Mouse (Mus musculus) forelimb bud, embryonic 11.5 days (tissue): ENCODE measurements at regions not wholly inside any gene's neighbourhood (a gene's known extent, or its start where the extent isn't known, plus 50 kb on each side); places are given as distances from the start of the nearest gene placed in this dataset.
A peak's percentile ranks its signal among the peaks of the same experiment; 100 is the strongest.

Experiments used
- DNase-seq: peaks from one replicate; pipeline ENCODE4 v3.0.0-alpha.2; 2012; ENCODE audit warnings: low read depth, low spot score

- DNase-seq, result peak; percentile 64
These were observed 183.1 kb downstream of the Fgf9 start for GRCm38 (mm10) chr14:58253369-58253968.

GRCm38 (mm10) chr14:58225869-58226268 lies 155.5 kb downstream of the Fgf9 start:
- no peak for DNase-seq

- no peak for DNase-seq
These were observed 154.1 kb downstream of the Fgf9 start for GRCm38 (mm10) chr14:58224419-58224818.

GRCm38 (mm10) chr14:58208401-58208800 lies 138.1 kb downstream of the Fgf9 start:
- DNase-seq, result no peak

GRCm38 (mm10) chr14:58202607-58203295 lies 132.4 kb downstream of the Fgf9 start:
- DNase-seq, result no peak

- no peak for DNase-seq
These were observed 119.6 kb downstream of the Fgf9 start for GRCm38 (mm10) chr14:58189948-58190347.

- no peak for DNase-seq
These were observed 112.5 kb downstream of the Fgf9 start for GRCm38 (mm10) chr14:58182869-58183268.

GRCm38 (mm10) chr14:58180724-58181123 lies 110.4 kb downstream of the Fgf9 start:
- DNase-seq, result no peak

- no peak for DNase-seq
These were observed 105.5 kb downstream of the Fgf9 start for GRCm38 (mm10) chr14:58175651-58176363.

GRCm38 (mm10) chr14:58174512-58174911 lies 104.2 kb downstream of the Fgf9 start:
- no peak for DNase-seq

- DNase-seq, result no peak
These were observed 98.6 kb downstream of the Fgf9 start for GRCm38 (mm10) chr14:58168920-58169319.
